Mouse (Mus musculus) stomach, adult 2 months (tissue): Measurements from ENCODE around the gene Lin28b. TPM values are rescaled to one million over a fixed set of nuclear protein-coding genes. Genes with fewer than 3 reads are reported as not detected.

Experiments used
- polyA plus RNA-seq: library from polyadenylated mRNA; depleted of rRNA; stranded (reverse); fragments of >200 nt; gene quantifications from 2 replicates; pipeline ENCODE4 v1.2.3, GENCODE M21; 2012; rRNA removed

The Lin28b gene
- 0.02 TPM in 1 of 2 replicates, not detected in the other for polyA plus RNA-seq

GRCm38 (mm10) chr10:45485761-45486602 lies at the start of gene Lin28b:
Gene Lin28b, minus strand, starts transcription at chr10:45486395.

GRCm38 (mm10) chr10:45335434-45336422 lies 150.5 kb downstream of the Lin28b start, which contains the start of gene Bves:
Gene Bves, plus strand, starts transcription at chr10:45335772.

Other genes with a start within 250 kb of the Lin28b start
- gene Bves, start 150.6 kb downstream of the Lin28b start, polyA plus RNA-seq, result 1.7 and 1.8 TPM in 2 replicates
- 1.6 and 1.7 TPM in 2 replicates for gene Hace1, start 91.4 kb upstream of the Lin28b start, polyA plus RNA-seq